Mouse (Mus musculus): ENCODE measurements at regions not wholly inside any gene's neighbourhood (a gene's known extent, or its start where the extent isn't known, plus 50 kb on each side); places are given as distances from the start of the nearest gene placed in this dataset.
A peak's percentile ranks its signal among the peaks of the same experiment; 100 is the strongest.

DNA sequence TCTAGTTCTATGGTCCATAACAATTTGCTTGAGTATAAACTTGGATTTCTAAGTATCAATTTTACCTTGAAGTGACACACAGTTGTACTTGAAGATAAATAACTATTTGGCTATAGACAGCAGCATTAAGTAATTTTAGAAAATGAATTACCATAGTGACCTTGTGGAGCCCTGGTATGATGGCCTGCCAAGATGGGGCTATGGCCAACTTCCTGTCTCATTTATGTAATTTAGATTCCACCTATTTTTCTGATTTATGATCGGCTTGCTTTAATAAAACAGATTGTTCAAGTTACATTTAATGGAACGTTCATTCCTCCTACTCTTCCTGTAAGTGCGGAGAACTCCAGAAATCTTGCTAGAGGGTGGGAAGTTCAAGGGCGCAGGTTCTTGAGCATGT is 613.2 kb upstream of the Nrp1 start:
- TF ChIP-seq HCFC1 (IDR thresholded peaks at IDR 0.05; ENCODE audit: borderline replicate concordance, insufficient read depth, low read length) (no peak), ZNF384 (IDR thresholded peaks at IDR 0.05; ENCODE audit: low read depth, low read length) (no peak), CHD2 (IDR thresholded peaks at IDR 0.05; ENCODE audit: low read depth, low read length) (no peak), ZC3H11A (IDR thresholded peaks at IDR 0.05; ENCODE audit: borderline replicate concordance, low read depth, low read length) (no peak), MAFK (IDR thresholded peaks at IDR 0.05; ENCODE audit: insufficient read depth, low read depth, low read length) (no peak)
- Histone ChIP-seq H3K9me3 (ENCODE audit: control insufficient read depth, insufficient read depth, low read depth, low read length) (no peaks in the 10 kb centered on the region), H3K27ac (ENCODE audit: insufficient read depth, low read depth, low read length, poor library complexity, severe bottlenecking) (no peak overlapping the region), H3K36me3 (ENCODE audit: control insufficient read depth, insufficient read depth, low read length, poor library complexity, severe bottlenecking) (no peaks in the 10 kb centered on the region), H3K4me1 (ENCODE audit: control insufficient read depth in 2 of 2, insufficient read depth in 2 of 2, low read length in 2 of 2, poor library complexity in 1 of 2) (no peaks in the 10 kb centered on the region), H3K9ac (ENCODE audit: insufficient read depth, low read depth, low read length, poor library complexity, severe bottlenecking) (no peak overlapping the region), H3K4me3 (ENCODE audit: insufficient read depth in 1 of 2, low read depth in 1 of 2, low read length in 2 of 2, poor library complexity in 1 of 2, severe bottlenecking in 1 of 2) (no peak overlapping the region)
- in situ Hi-C loops (cut with MboI; ENCODE audit: low sequenced_read_pairs in 2 of 2, unreplicated experiment in 2 of 2), result no loop called here
- DNase-seq (ENCODE audit: low read depth, low spot score), result no peak

DNA sequence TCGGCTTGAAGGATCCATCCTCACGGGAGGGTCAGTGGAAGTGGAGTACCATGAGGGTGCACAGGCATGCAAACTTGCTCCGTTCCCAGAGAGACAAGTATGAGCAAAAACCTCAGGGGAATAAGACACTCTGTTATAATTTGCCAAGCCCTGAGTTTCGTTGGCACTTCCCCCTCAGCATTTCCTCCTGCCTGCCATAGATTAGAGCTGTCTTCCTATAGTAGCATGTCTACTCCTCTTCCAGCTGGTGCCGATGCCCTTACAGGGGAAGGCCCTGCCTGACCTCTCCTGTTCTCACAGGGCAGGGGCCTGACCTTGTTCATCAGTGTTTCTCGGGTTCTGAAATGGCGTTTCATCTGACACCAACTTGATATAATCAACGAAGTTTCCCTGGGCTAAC is 611.9 kb upstream of the Nrp1 start:
- H3K4me3 ChIP-seq (ENCODE audit: insufficient read depth in 1 of 2, low read depth in 1 of 2, low read length in 2 of 2, poor library complexity in 1 of 2, severe bottlenecking in 1 of 2), result no peak overlapping the region
- no peak overlapping the region for H3K27ac ChIP-seq (ENCODE audit: insufficient read depth, low read depth, low read length, poor library complexity, severe bottlenecking)
- DNase-seq (ENCODE audit: low read depth, low spot score), result no peak
- no peak overlapping the region for H3K9ac ChIP-seq (ENCODE audit: insufficient read depth, low read depth, low read length, poor library complexity, severe bottlenecking)
- H3K9me3 ChIP-seq (ENCODE audit: control insufficient read depth, insufficient read depth, low read depth, low read length), result no peaks in the 10 kb centered on the region
- H3K4me1 ChIP-seq (ENCODE audit: control insufficient read depth in 2 of 2, insufficient read depth in 2 of 2, low read length in 2 of 2, poor library complexity in 1 of 2), result no peaks in the 10 kb centered on the region
- TF ChIP-seq CHD2 (IDR thresholded peaks at IDR 0.05; ENCODE audit: low read depth, low read length) (no peak), MAFK (IDR thresholded peaks at IDR 0.05; ENCODE audit: insufficient read depth, low read depth, low read length) (no peak), ZNF384 (IDR thresholded peaks at IDR 0.05; ENCODE audit: low read depth, low read length) (no peak), ZC3H11A (IDR thresholded peaks at IDR 0.05; ENCODE audit: borderline replicate concordance, low read depth, low read length) (no peak), HCFC1 (IDR thresholded peaks at IDR 0.05; ENCODE audit: borderline replicate concordance, insufficient read depth, low read length) (no peak)
- in situ Hi-C loops (cut with MboI; ENCODE audit: low sequenced_read_pairs in 2 of 2, unreplicated experiment in 2 of 2), result no loop called here
- H3K36me3 ChIP-seq (ENCODE audit: control insufficient read depth, insufficient read depth, low read length, poor library complexity, severe bottlenecking), result no peaks in the 10 kb centered on the region

DNA sequence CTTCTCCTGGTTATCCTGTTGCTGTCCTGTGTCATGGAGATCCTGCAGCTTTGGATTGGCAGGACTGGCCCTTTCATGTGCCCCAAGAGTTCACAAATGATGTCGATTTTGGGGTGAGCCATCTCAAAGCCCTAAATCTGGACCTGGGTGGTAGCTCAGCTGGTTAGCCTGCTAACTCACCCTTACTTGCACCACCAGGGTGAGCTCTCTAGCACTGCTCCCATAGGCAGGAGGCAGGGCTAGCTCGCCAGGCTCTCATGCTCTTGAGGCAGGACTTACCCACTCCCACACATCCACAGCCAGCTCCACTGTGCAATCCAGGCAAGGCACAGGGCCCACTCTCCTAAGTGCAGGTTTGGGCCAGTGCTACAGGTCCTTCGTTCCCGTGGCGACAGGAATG is 605.5 kb upstream of the Nrp1 start:
- Histone ChIP-seq H3K9me3 (ENCODE audit: control insufficient read depth, insufficient read depth, low read depth, low read length) (no peaks in the 10 kb centered on the region), H3K9ac (ENCODE audit: insufficient read depth, low read depth, low read length, poor library complexity, severe bottlenecking) (no peak overlapping the region), H3K36me3 (ENCODE audit: control insufficient read depth, insufficient read depth, low read length, poor library complexity, severe bottlenecking) (no peaks in the 10 kb centered on the region), H3K27ac (ENCODE audit: insufficient read depth, low read depth, low read length, poor library complexity, severe bottlenecking) (no peak overlapping the region), H3K4me3 (ENCODE audit: insufficient read depth in 1 of 2, low read depth in 1 of 2, low read length in 2 of 2, poor library complexity in 1 of 2, severe bottlenecking in 1 of 2) (no peak overlapping the region), H3K4me1 (ENCODE audit: control insufficient read depth in 2 of 2, insufficient read depth in 2 of 2, low read length in 2 of 2, poor library complexity in 1 of 2) (no peaks in the 10 kb centered on the region)
- TF ChIP-seq HCFC1 (IDR thresholded peaks at IDR 0.05; ENCODE audit: borderline replicate concordance, insufficient read depth, low read length) (no peak), ZNF384 (IDR thresholded peaks at IDR 0.05; ENCODE audit: low read depth, low read length) (no peak), CHD2 (IDR thresholded peaks at IDR 0.05; ENCODE audit: low read depth, low read length) (no peak), ZC3H11A (IDR thresholded peaks at IDR 0.05; ENCODE audit: borderline replicate concordance, low read depth, low read length) (no peak), MAFK (IDR thresholded peaks at IDR 0.05; ENCODE audit: insufficient read depth, low read depth, low read length) (no peak)
- no peak for DNase-seq (ENCODE audit: low read depth, low spot score)
- in situ Hi-C loops (cut with MboI; ENCODE audit: low sequenced_read_pairs in 2 of 2, unreplicated experiment in 2 of 2), result no loop called here

DNA sequence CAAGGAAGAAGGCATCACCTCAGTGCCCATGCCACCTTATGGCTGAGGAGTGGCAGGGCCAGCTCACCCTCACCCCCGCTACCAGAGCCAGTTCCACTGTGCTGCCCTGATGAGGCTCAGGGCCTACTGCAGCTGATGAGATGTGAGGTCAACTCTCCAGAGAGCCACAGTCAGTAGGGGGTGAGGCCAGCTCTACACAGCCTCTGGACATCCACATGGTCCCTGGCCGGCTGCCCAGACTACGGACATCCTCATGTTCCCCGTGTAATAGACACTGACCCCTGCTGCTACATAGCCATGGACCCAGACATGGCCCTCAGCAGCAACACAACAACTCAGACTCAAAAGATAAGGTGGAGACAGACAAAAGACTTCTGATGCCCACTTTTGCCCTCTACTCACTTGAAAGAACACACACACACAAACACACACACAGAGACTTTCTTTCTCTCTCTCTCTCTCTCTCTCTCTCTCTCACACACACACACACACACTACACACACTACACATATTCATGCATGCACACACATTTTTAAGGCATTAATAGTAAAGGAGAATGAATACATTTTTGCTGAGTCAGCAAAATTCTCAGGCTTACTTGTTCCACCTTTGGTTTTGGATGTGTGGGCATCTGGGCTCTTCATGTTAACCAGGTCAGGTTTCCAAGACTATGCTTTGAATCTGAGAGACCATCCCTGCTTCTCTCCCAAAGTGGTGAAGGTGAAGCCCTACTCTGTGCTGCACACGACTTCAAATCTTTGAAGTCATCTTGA is 604.4 kb upstream of the Nrp1 start:
- no peaks in the 10 kb centered on the region for H3K9me3 ChIP-seq (ENCODE audit: control insufficient read depth, insufficient read depth, low read depth, low read length)
- no peak overlapping the region for H3K9ac ChIP-seq (ENCODE audit: insufficient read depth, low read depth, low read length, poor library complexity, severe bottlenecking)
- no peaks in the 10 kb centered on the region for H3K36me3 ChIP-seq (ENCODE audit: control insufficient read depth, insufficient read depth, low read length, poor library complexity, severe bottlenecking)
- H3K4me1 ChIP-seq (ENCODE audit: control insufficient read depth in 2 of 2, insufficient read depth in 2 of 2, low read length in 2 of 2, poor library complexity in 1 of 2), result no peaks in the 10 kb centered on the region
- DNase-seq (ENCODE audit: low read depth, low spot score), result no peak
- TF ChIP-seq MAFK (IDR thresholded peaks at IDR 0.05; ENCODE audit: insufficient read depth, low read depth, low read length), result peak; percentile 100
- no peak for TF ChIP-seq CHD2 (IDR thresholded peaks at IDR 0.05; ENCODE audit: low read depth, low read length)
- no peak overlapping the region for H3K27ac ChIP-seq (ENCODE audit: insufficient read depth, low read depth, low read length, poor library complexity, severe bottlenecking)
- in situ Hi-C loops (cut with MboI; ENCODE audit: low sequenced_read_pairs in 2 of 2, unreplicated experiment in 2 of 2), result no loop called here
- no peak overlapping the region for H3K4me3 ChIP-seq (ENCODE audit: insufficient read depth in 1 of 2, low read depth in 1 of 2, low read length in 2 of 2, poor library complexity in 1 of 2, severe bottlenecking in 1 of 2)

DNA sequence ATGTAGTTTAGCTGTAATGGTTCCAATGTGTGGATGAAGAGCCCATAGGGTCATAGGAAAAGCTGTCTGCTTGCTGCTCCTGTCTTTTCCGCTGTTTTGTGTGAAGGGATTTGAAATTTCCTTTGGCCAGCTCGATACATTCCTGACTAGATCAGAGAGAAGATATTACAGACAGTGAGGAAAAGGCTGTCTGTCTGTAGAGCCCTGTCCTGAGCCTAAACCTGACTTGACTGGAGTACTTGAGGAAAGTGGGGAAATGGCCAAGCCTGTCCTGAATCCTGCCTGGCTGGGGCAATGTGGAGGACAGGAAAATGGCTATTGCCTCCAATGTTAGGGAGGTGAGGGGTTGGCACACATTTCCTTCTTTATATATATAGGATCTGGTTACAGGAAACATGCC is 601.0 kb upstream of the Nrp1 start:
- H3K4me3 ChIP-seq (ENCODE audit: insufficient read depth in 1 of 2, low read depth in 1 of 2, low read length in 2 of 2, poor library complexity in 1 of 2, severe bottlenecking in 1 of 2), result no peak overlapping the region
- H3K27ac ChIP-seq (ENCODE audit: insufficient read depth, low read depth, low read length, poor library complexity, severe bottlenecking), result no peak overlapping the region
- no peak for DNase-seq (ENCODE audit: low read depth, low spot score)
- no peak overlapping the region for H3K9ac ChIP-seq (ENCODE audit: insufficient read depth, low read depth, low read length, poor library complexity, severe bottlenecking)
- no peaks in the 10 kb centered on the region for H3K4me1 ChIP-seq (ENCODE audit: control insufficient read depth in 2 of 2, insufficient read depth in 2 of 2, low read length in 2 of 2, poor library complexity in 1 of 2)
- in situ Hi-C loops (cut with MboI; ENCODE audit: low sequenced_read_pairs in 2 of 2, unreplicated experiment in 2 of 2), result no loop called here
- H3K9me3 ChIP-seq (ENCODE audit: control insufficient read depth, insufficient read depth, low read depth, low read length), result no peaks in the 10 kb centered on the region
- TF ChIP-seq CHD2 (IDR thresholded peaks at IDR 0.05; ENCODE audit: low read depth, low read length) (no peak), HCFC1 (IDR thresholded peaks at IDR 0.05; ENCODE audit: borderline replicate concordance, insufficient read depth, low read length) (no peak), MAFK (IDR thresholded peaks at IDR 0.05; ENCODE audit: insufficient read depth, low read depth, low read length) (no peak), ZC3H11A (IDR thresholded peaks at IDR 0.05; ENCODE audit: borderline replicate concordance, low read depth, low read length) (no peak), ZNF384 (IDR thresholded peaks at IDR 0.05; ENCODE audit: low read depth, low read length) (no peak)
- H3K36me3 ChIP-seq (ENCODE audit: control insufficient read depth, insufficient read depth, low read length, poor library complexity, severe bottlenecking), result no peaks in the 10 kb centered on the region

All from ES-E14 (cell line).